Mouse (Mus musculus): ENCODE data around the gene Gm21830. TPM values are rescaled to one million over a fixed set of nuclear protein-coding genes. Genes with fewer than 3 reads are reported as not detected.
"Not testable (repeated sequence)": the region's sequence is repeated elsewhere in the genome, so short reads cannot be mapped to it uniquely, and the experiment has no call there.

The Gm21830 gene
- not detected in 2 replicates for total RNA-seq (2014; fragmentation: Nextera tagmentation)
- total RNA-seq (2017): not detected in 2 replicates

DNA sequence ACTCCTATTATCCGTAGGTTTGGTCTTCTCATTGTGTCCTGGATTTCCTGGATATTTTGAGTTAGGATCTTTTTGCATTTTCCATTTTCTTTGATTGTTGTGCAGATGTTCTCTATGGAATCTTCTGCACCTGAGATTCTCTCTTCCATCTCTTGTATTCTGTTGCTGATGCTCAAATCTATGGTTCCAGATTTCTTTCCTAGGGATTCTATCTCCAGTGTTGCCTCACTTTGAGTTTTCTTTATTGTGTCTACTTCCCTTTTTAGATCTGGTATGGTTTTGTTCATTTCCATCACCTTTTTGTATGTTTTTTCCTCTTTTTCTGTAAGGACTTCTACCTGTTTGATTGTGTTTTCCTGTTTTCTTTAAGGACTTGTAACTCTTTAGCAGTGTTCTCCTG is at the start of gene Gm21830:
Gene Gm21830 (plus strand): TSS at position 301 of the 400 bp plus-strand sequence.
- ATAC-seq (replicated peaks; ENCODE audit: poor library complexity, severe bottlenecking): not testable (repeated sequence)

DNA sequence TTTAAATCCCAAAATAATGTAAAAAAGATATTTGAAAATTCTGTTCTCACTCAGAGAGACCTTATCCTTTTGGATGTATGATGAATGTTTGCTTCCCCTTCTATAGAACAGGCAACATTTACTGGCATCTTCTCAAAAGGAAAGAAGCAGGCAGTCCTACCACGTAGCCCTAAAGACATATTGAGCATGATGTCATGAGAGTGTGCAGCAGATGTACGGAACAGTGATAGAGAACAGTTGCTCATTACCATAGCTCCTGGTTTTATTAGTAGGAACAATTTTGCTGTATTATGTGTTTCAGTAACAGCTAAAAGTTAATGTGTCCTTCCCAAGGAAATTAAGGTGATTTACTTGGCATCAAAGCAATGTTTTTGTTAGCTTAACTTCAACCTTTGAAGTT is 49.0 kb upstream of the Gm21830 start:
- no peak for ATAC-seq (replicated peaks; ENCODE audit: poor library complexity, severe bottlenecking)

DNA sequence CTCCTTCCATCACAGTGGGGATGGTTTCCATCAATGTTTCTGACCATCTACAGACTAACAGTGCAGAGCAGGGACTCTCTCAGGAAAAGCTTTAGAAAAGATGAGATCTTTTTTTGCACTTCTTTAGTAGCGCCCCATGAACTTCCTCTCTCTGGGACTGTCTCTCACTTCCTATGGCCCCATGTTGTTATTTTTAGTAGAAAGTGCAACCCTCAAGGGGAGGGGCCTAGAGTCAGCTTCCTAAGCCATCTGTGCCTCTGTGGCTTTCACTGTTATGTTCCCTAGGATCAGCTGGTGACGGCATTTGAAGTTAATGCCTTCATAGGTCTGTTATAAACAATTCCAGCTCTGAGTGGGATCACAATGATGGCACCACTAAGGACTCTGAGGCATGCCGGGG is 35.0 kb upstream of the Gm21830 start:
- no peak for ATAC-seq (replicated peaks; ENCODE audit: poor library complexity, severe bottlenecking)

DNA sequence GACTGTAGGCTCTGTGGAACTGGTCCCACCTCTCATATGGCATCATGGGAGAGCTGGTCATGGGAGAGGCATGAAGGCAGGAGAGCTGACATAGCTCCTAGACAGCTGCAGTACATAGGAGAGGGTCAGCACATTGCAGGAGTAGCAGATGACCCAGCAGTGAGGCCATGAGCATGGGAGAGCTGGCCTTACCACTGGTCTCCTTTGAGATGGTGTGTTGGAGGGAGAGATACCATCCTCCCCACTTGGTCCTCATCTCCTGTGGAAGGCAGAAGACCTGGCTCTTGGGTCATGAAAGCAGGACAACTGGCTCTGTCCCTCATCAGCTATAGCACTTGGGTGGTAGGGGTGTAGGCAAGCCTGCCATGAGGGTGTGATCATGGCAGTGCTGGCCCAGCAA is 7.3 kb downstream of the Gm21830 start:
- no peak for ATAC-seq (replicated peaks; ENCODE audit: poor library complexity, severe bottlenecking)

DNA sequence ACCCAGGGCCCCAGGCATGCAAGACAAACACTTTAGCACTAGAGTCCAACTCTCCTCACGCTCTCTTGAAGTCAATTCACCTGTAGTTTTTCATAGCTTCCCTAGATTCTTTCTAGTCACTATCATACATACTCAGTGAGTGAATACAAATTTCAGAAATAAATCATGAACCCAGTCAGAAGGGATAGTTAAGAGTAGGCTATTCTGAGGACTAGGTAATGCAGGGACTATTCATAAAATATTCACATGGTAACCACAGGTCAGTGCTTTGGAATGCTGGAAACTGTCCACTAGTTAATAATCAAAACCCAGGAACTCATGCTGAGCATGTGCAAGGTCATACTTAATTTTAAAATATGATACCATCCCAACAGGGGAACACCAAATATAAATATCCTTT is 9.3 kb downstream of the Gm21830 start:
- ATAC-seq (replicated peaks; ENCODE audit: poor library complexity, severe bottlenecking): no peak

DNA sequence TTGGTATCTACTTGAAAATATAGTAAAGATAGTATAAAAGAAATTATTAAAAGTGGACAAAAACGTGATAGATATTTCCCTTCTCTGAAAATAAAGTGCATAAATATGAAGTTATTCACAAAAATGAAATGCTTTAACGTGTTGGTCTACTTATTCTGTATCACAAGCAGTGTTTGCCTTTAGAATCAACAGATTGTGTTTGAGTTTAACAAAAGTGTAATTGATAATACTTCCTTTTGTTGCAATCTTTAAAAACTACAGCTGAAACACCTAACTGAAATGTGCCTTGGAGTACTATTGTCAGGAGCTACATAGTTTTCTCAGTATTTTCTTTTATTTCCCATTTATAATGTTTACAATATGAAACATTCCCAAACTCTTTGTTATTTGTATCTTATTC is 19.6 kb downstream of the Gm21830 start, which contains the start of gene Gm26727:
Gene Gm26727 (minus strand): TSS at position 101 of the 400 bp plus-strand sequence.
- ATAC-seq (replicated peaks; ENCODE audit: poor library complexity, severe bottlenecking): no peak

DNA sequence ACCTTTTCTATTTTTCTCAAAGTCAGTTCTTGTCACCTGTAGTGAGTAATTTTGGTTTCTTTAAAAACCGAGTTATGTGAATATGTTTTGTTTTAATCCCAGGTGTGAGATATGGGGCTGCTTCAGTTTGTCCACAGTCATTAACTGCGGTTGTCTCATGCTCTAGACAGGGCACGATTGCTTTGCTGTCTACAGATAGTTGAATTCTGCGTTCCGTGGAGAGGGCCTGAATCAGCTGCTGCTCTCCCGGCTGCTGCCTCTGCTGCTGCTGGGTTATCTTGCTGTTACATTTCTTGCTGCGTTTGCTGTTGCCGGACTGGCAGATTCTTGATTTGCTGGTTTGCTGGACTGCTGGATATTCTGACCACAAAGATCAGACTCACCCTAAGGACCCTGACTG is 24.8 kb downstream of the Gm21830 start:
- no peak for ATAC-seq (replicated peaks; ENCODE audit: poor library complexity, severe bottlenecking)

DNA sequence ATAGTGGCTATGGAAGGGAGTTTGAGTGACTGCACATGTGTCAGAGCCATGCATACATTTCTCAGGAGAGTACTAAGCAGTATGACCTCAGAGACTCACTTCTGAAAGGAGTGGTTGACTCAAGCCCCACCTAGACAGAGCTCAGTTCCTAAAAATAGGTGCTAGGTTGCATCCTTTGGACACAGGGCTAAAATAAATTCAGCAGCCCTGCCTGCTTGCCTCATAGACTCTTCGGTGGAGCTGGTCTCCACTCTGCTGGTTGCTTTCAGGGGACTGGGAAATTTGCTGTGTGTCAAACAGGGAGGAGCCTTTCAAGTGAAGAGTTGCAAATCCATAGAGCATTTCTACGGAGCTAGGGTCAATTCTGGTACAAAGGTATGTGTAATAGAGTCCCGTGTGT is 32.3 kb downstream of the Gm21830 start, which contains the start of gene Xirp2:
Gene Xirp2 (plus strand): TSS at position 223 of the 400 bp plus-strand sequence.
- no peak for ATAC-seq (replicated peaks; ENCODE audit: poor library complexity, severe bottlenecking)

DNA sequence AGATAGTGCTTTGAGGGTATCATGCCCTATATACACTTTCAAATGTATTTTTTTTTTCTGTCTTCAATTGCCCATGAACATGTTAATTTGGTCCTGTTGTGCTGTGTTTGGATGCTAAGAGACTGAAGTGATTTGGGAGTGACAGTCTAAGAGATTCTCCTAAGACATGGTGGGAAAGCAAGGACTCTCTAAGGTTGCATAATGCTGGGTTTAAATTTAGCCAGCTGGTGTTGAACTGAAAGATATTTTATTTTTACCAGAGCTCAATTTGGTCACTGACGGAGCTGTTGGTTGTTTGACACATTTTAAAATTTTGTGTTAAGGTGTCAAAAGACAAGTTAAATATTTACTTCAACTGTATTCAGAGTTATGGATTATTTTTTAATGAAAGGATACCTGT is 33.2 kb downstream of the Gm21830 start:
- no peak for ATAC-seq (replicated peaks; ENCODE audit: poor library complexity, severe bottlenecking)

DNA sequence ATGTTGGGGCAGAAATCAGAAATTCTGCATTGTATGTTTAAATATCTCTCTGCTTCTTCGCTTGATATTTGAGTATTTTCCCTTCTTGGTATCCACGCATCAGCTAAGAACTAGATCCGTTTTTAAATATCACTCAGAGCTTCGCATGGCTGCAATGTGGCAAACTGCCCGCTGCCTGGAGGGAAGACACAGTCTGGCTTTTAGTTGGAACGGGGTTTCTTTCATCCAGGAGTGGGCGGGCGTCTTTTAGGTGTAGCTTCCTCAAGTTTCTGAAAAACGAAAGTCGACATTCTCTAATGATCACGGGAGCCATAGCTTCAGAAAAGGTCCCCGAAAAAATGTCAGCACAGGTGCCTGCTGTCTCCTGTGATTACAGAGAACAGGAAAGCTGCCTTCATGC is 33.7 kb downstream of the Gm21830 start:
- ATAC-seq (replicated peaks; ENCODE audit: poor library complexity, severe bottlenecking): no peak

DNA sequence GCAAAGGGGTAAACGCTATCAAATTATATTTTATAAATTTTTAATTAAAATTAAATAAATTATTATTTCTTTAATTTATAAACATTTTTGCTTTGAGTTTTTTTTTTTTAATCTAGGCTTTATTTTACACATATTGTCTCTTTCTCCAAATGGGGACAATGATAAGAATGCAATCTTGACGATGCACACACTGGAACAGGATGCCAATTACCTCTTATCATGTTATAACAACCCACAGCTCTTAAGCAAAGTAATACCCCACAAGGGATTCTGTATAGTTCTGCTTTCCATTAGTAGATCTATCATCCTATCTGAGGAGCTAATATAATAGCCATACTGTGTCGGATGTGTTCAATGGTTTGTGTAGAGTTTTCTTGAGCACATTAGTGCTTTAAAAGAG is 47.3 kb downstream of the Gm21830 start:
- no peak for ATAC-seq (replicated peaks; ENCODE audit: poor library complexity, severe bottlenecking)

DNA sequence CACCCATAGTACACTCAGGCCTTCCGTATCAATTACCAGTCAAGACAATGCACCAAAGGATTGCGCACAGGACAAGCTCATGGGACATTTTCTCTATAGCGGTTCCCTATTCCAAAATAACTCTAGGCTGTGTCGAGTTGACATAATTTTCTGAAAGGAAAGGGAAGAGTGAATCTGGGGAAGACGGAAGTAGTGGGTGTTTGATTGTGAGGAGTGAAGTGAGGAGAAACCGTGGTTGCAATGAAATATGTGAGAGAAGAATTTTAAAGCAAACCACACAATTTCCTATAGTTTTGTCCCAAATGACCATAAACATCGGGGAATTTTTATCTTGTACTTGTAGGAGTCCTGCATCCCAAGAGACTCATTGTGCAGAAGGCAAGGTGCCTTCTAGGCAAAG is 53.5 kb downstream of the Gm21830 start:
- ATAC-seq (replicated peaks; ENCODE audit: poor library complexity, severe bottlenecking): no peak

DNA sequence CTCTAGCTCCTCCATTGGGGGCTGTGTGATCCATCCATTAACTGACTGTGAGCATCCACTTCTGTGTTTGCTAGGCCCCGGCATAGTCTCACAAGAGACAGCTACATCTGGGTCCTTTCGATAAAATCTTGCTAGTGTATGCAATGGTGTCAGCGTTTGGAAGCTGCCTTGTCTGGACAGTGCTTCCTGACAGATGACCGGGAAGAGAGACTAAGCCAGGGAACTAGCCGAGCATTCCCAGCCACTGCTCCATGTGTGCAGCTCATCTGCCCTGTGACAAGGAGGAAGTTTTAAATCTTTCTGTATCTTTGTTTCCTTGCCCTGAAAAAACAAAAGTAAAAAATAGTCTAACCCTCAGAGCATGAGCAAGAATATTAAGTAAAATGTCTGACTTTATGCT is 56.5 kb downstream of the Gm21830 start:
- ATAC-seq (replicated peaks; ENCODE audit: poor library complexity, severe bottlenecking): not testable (repeated sequence)

DNA sequence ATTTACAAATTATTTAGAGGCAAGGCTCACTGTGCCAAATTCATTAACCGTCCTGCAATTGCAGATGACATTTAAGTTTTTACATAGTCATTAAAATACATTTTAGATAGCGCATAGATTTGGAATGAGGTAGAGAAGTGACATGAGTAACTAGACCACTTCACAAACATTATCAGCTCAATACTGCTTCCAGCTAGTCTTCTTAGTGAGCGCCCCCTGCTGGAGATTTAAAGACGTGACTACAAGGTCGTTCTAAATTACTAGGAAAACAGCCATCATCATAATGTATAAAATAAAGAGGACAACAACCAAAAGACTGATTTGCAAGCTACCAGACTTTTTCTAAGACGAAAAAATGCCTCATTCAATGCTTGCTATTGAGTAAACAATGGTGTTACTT is 64.2 kb downstream of the Gm21830 start:
- no peak for ATAC-seq (replicated peaks; ENCODE audit: poor library complexity, severe bottlenecking)

DNA sequence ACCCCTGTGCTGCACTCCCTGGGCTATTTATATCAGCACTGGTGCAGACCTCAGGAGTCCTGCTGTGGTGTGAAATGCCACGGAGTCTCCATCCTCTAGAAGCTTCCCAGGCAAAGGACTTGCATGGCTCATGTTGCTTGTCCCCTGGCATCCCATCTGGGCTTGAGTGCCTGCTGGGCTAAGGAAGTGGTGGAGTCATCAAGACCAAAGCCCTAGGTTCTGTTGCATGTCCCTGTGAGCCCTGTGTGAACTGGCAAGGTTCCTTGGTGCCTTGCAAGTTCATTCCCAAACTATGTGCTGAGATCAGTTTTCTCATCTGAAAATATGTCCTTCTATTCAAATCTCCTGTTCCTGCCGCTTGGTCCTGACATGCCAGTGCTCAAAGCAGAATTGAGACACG is 67.5 kb downstream of the Gm21830 start:
- ATAC-seq (replicated peaks; ENCODE audit: poor library complexity, severe bottlenecking): no peak

Other genes with a start within 250 kb of the Gm21830 start
- not detected in 2 replicates for gene Gm26727, start 19.5 kb downstream of the Gm21830 start, total RNA-seq (2014; fragmentation: Nextera tagmentation)
- not detected in 2 replicates for gene Gm26727, start 19.5 kb downstream of the Gm21830 start, total RNA-seq (2017)
- gene Xirp2, start 32.3 kb downstream of the Gm21830 start, total RNA-seq (2014; fragmentation: Nextera tagmentation): not detected in 2 replicates
- gene Xirp2, start 32.3 kb downstream of the Gm21830 start, total RNA-seq (2017): not detected in 2 replicates
- not detected in 2 replicates for gene B3galt1, start 152.1 kb downstream of the Gm21830 start, total RNA-seq (2014; fragmentation: Nextera tagmentation)
- gene B3galt1, start 152.1 kb downstream of the Gm21830 start, total RNA-seq (2017): not detected in 2 replicates

Data from granulocyte monocyte progenitor cell, adult 5-6 weeks (primary cell).